Mouse (Mus musculus) gastrocnemius, adult 18-20 months (tissue): ENCODE measurements around the gene Prm1. TPM values are rescaled to one million over a fixed set of nuclear protein-coding genes. Genes with fewer than 3 reads are reported as not detected.

Source experiments
- DNase-seq: peaks from one replicate; pipeline ENCODE4 v3.0.0; 2021; ENCODE audit warnings: low spot score
- total RNA-seq, 2 experiments: library from RNA; stranded (reverse); gene quantifications; 2 replicates each; pipeline ENCODE4 v1.2.3; 2021

The Prm1 gene
- total RNA-seq, 2 experiments from 2014 or later = not detected

DNA sequence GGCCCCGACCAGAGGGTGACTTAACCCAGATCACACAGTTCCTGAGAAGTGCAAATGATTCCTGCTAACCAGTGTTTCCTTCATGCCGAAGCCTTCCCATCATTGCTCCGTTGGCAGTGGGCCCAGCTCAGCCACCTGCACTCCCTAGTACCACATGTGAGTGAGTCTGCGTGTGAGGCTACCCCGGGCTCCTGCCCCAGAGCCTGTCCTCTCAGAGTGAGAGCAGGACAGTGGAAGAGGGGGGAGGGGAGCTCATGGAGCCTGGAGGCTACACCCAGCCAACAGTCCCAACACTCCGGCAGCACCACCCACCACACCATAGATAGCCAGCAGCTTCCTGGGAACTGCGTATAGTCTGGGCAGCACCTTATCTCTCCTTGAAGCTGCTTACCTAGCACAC lies 55.8 kb downstream of the Prm1 start:
- DNase-seq = no peak

- DNase-seq = no peak
These were observed 56.4 kb downstream of the Prm1 start for GRCm38 (mm10) chr16:10749226-10749625.

Other genes starting within 250 kb of the Prm1 start
- under 1 TPM; 0.21 to 0.52 TPM for gene Socs1, start 20.3 kb downstream of the Prm1 start, total RNA-seq
- gene Tnp2, start 17.2 kb downstream of the Prm1 start, total RNA-seq = not detected
- gene Prm3, start 14.9 kb downstream of the Prm1 start, total RNA-seq = not detected
- not detected for gene Prm2, start 9.7 kb downstream of the Prm1 start, total RNA-seq
- gene Gm11172, start 7.1 kb upstream of the Prm1 start, total RNA-seq = not detected
- 1 to 10 TPM in 1 of 2 experiments, under 1 TPM in 1; 0.95 to 1.5 TPM for gene Rmi2, start 29.2 kb upstream of the Prm1 start, total RNA-seq